ENCODE assay signal across 19 mouse cellular contexts in genomic region chr15:6323577-6323976, GRCm38 (mm10). TPM values are rescaled to one million over a fixed set of nuclear protein-coding genes. Genes with fewer than 3 reads are reported as not detected.
DNase-seq lines count a peak whose midpoint lies in the region; ATAC-seq and TF ChIP-seq lines count a peak whose summit lies in the region.
"Had no signal": no experiment of that assay in that cellular context is flagged by ENCODE, and none has a peak within 500 bp of the region (broad histone marks: within the 10 kb centered on the region; RNA-seq: fewer than 3 reads in every experiment).

No protein-coding gene starts in this region.

- no peaks in the 10 kb centered on the region for H3K9me3 ChIP-seq in hindbrain, postnatal 0 days (ENCODE audit: low read length)
- H3K9me3 ChIP-seq in hindbrain, embryonic 16.5 days (ENCODE audit: control insufficient read depth, low read length) = no peaks in the 10 kb centered on the region
- H3K9me3 ChIP-seq: intestine, embryonic 15.5 days; neural tube, embryonic 15.5 days had no signal

- ATAC-seq in hindbrain, postnatal 0 days = no peak
- no peak for ATAC-seq in hindbrain, embryonic 16.5 days
- ATAC-seq: activated CD4-positive, CD25-positive, alpha-beta regulatory T cell, adult 4 months; intestine, embryonic 15.5 days had no signal

- 67% methylated on average over 7 of the region's 7 CpGs for WGBS in hindbrain, postnatal 0 days
- 56% methylated on average over 7 of the region's 7 CpGs for WGBS in hindbrain, embryonic 16.5 days

- peak; percentile 3 for DNase-seq in hindbrain, postnatal 0 days (ENCODE audit: low spot score)
- peak; percentile 9 for DNase-seq in right cerebral cortex, adult 18-20 months
- no peak for DNase-seq in right cerebral cortex, postnatal 25 days
- DNase-seq in layer of hippocampus, adult 8-10 months (ENCODE audit: low spot score in 2 of 2) = peak; percentile 27 to 44
- DNase-seq in retina, postnatal 1 day = no peak
- no peak for DNase-seq in c-Kit-positive CD71-positive TER-119-positive erythroid progenitor cells, embryonic 14.5 days (ENCODE audit: low spot score)
- DNase-seq: cerebellum, adult 2 months; gastrocnemius, postnatal 10 days; heart, postnatal 36 days; kidney, postnatal 10 days; thymus, adult 2 months had no signal

- H3K4me1 ChIP-seq in hindbrain, postnatal 0 days (ENCODE audit: insufficient read depth, low read length) = no peaks in the 10 kb centered on the region
- H3K4me1 ChIP-seq in hindbrain, embryonic 16.5 days (ENCODE audit: control insufficient read depth, insufficient read depth, low read depth, low read length) = no peaks in the 10 kb centered on the region
- H3K4me1 ChIP-seq: intestine, embryonic 15.5 days; neural tube, embryonic 15.5 days had no signal

- no peak for TF ChIP-seq CTCF in hindbrain, postnatal 0 days (IDR thresholded peaks at IDR 0.05; ENCODE audit: low read depth)

- H3K27me3 ChIP-seq in hindbrain, postnatal 0 days (ENCODE audit: insufficient read depth, low read length) = no peaks in the 10 kb centered on the region
- no peaks in the 10 kb centered on the region for H3K27me3 ChIP-seq in hindbrain, embryonic 16.5 days (replicated peaks; ENCODE audit: control insufficient read depth, insufficient read depth, low read length)
- H3K27me3 ChIP-seq: intestine, embryonic 15.5 days; neural tube, embryonic 15.5 days had no signal

- H3K4me2 ChIP-seq in hindbrain, postnatal 0 days (ENCODE audit: low read depth, low read length) = no peak overlapping the region
- H3K4me2 ChIP-seq in hindbrain, embryonic 16.5 days (ENCODE audit: low read length) = no peak overlapping the region
- H3K4me2 ChIP-seq: heart, embryonic 11.5 days; intestine, embryonic 15.5 days; liver, embryonic 11.5 days; neural tube, embryonic 15.5 days had no signal

- no peak overlapping the region for H3K4me3 ChIP-seq in hindbrain, postnatal 0 days (ENCODE audit: low read length)
- H3K4me3 ChIP-seq in hindbrain, embryonic 16.5 days (ENCODE audit: low read length) = no peak overlapping the region
- H3K4me3 ChIP-seq: erythroblast, embryonic 14.5 days; intestine, embryonic 15.5 days; neural tube, embryonic 15.5 days had no signal

- H3K27ac ChIP-seq in hindbrain, postnatal 0 days = no peak overlapping the region
- H3K27ac ChIP-seq in hindbrain, embryonic 16.5 days (ENCODE audit: low read depth, low read length) = no peak overlapping the region
- H3K27ac ChIP-seq: intestine, embryonic 15.5 days; neural tube, embryonic 15.5 days had no signal

- no peak overlapping the region for H3K9ac ChIP-seq in hindbrain, postnatal 0 days (replicated peaks; ENCODE audit: low read length)
- no peak overlapping the region for H3K9ac ChIP-seq in hindbrain, embryonic 16.5 days (ENCODE audit: low read depth, low read length)
- H3K9ac ChIP-seq: intestine, embryonic 15.5 days; neural tube, embryonic 15.5 days had no signal

- H3K36me3 ChIP-seq in hindbrain, postnatal 0 days (ENCODE audit: insufficient read depth, low read length) = no peaks in the 10 kb centered on the region
- H3K36me3 ChIP-seq in hindbrain, embryonic 16.5 days (ENCODE audit: control insufficient read depth, insufficient read depth, low read length) = no peaks in the 10 kb centered on the region
- H3K36me3 ChIP-seq: intestine, embryonic 15.5 days; neural tube, embryonic 15.5 days had no signal

RNA-seq across cellular contexts. Expression of gene Dab2, which starts 24.0 kb away (rescaled TPM):
- 12.7 and 18.2 TPM in 2 replicates for total RNA-seq in hindbrain, postnatal 0 days (2014; rRNA removed)
- polyA plus RNA-seq in hindbrain, postnatal 0 days (2015; fragmentation: Nextera tagmentation; extraction: Ambion mirVana) = 15.1 and 17.3 TPM in 2 replicates
- 16.2 and 26.1 TPM in 2 replicates for polyA plus RNA-seq in hindbrain, embryonic 16.5 days (2015; fragmentation: Nextera tagmentation; extraction: Ambion mirVana)
- total RNA-seq in layer of hippocampus, adult 8-10 months (2022) = 10 to 100 TPM in 3 of 4 experiments, 1 to 10 TPM in 1; 9.8 to 15.9 (median 14.9) TPM
- total RNA-seq: MEL had no signal
- polyA plus RNA-seq: erythroblast, embryonic 14.5 days had no signal

Comparison
In these comparisons a context has a peak if more than half of its experiments do, and no peak if none do; other contexts are left out.
1. DNase-seq: peak in hindbrain, postnatal 0 days (single experiment), right cerebral cortex, adult 18-20 months (single experiment) and layer of hippocampus, adult 8-10 months (2 of 2); none in right cerebral cortex, postnatal 25 days (single experiment), retina, postnatal 1 day (single experiment) and c-Kit-positive CD71-positive TER-119-positive erythroid progenitor cells, embryonic 14.5 days (single experiment).